Mouse (Mus musculus): Measurements from ENCODE around the gene Bcat1.

- TF ChIP-seq CTCF (IDR thresholded peaks at IDR 0.05; ENCODE audit: low read depth, low read length), result no peak
- TF ChIP-seq GATA1 (IDR thresholded peaks at IDR 0.05; ENCODE audit: borderline replicate concordance, low read length), result no peak
- TF ChIP-seq TAL1 (conservative IDR thresholded peaks at IDR 0.05; ENCODE audit: low read depth, low read length), result no peak
Measured at GRCm38 (mm10) chr6:145061361-145061760, 14.6 kb downstream of the Bcat1 start.

All from G1E (cell line).